Comparison of ENCODE assay signal across 14 mouse cellular contexts in genomic region chr5:133264976-133265375, GRCm38 (mm10).
DNase-seq lines count a peak whose midpoint lies in the region.
"Had no signal": no experiment of that assay in that cellular context is flagged by ENCODE, and none has a peak within 500 bp of the region (broad histone marks: within the 10 kb centered on the region; RNA-seq: fewer than 3 reads in every experiment).

No protein-coding gene starts in this region.

- DNase-seq in cerebellum, adult 18-20 months, result peak; percentile 9 to 27
- DNase-seq in cerebellum, adult 11 months, result no peak
- DNase-seq in kidney, adult 9 months, result peak; percentile 18
- DNase-seq in kidney, adult 11 months, result no peak
- peak; percentile 15 for DNase-seq in cerebellum, adult 8-10 months
- peak; percentile 27 for DNase-seq in layer of hippocampus, adult 9-11 months
- no peak for DNase-seq in right cerebral cortex, postnatal 14 days
- no peak for DNase-seq in left cerebral cortex, adult 18-20 months (ENCODE audit: low spot score in 2 of 2)
- DNase-seq: adrenal gland, postnatal 25 days; gastrocnemius, postnatal 10 days; heart, adult 2 months; kidney, postnatal 25 days; lung, embryonic 14.5 days; right cerebral cortex, postnatal 25 days had no signal

Comparison
In these comparisons a context has a peak if more than half of its experiments do, and no peak if none do; other contexts are left out.
1. DNase-seq: peak in cerebellum, adult 18-20 months (2 of 2), kidney, adult 9 months (single experiment), cerebellum, adult 8-10 months (single experiment) and layer of hippocampus, adult 9-11 months (single experiment); none in cerebellum, adult 11 months (single experiment), kidney, adult 11 months (single experiment), right cerebral cortex, postnatal 14 days (single experiment) and left cerebral cortex, adult 18-20 months (0 of 2).